In genomic region chr4:25235663-25236062, GRCm38 (mm10) we compare ENCODE assay signal across 18 mouse cellular contexts. TPM values are rescaled to one million over a fixed set of nuclear protein-coding genes. Genes with fewer than 3 reads are reported as not detected.
"Had no signal": no experiment of that assay in that cellular context is flagged by ENCODE, and none has a peak within 500 bp of the region (broad histone marks: within the 10 kb centered on the region; RNA-seq: fewer than 3 reads in every experiment).

No protein-coding gene starts in this region.

RNA-seq across cellular contexts. Expression of gene Fhl5, which starts 7.0 kb away (rescaled TPM):
- polyA plus RNA-seq: limb, embryonic 10.5 days; limb, embryonic 11.5 days; limb, embryonic 12.5 days; limb, embryonic 13.5 days; limb, embryonic 15.5 days; liver, adult 2 months; liver, embryonic 11.5 days; liver, postnatal 0 days; lung, embryonic 14.5 days; macrophage; midbrain, embryonic 10.5 days; midbrain, embryonic 11.5 days; midbrain, embryonic 12.5 days; midbrain, embryonic 13.5 days; midbrain, embryonic 16.5 days; myocyte; neural tube, embryonic 11.5 days; neural tube, embryonic 12.5 days had no signal
